Comparison of ENCODE assay signal across 15 mouse cellular contexts in the genomic region with DNA sequence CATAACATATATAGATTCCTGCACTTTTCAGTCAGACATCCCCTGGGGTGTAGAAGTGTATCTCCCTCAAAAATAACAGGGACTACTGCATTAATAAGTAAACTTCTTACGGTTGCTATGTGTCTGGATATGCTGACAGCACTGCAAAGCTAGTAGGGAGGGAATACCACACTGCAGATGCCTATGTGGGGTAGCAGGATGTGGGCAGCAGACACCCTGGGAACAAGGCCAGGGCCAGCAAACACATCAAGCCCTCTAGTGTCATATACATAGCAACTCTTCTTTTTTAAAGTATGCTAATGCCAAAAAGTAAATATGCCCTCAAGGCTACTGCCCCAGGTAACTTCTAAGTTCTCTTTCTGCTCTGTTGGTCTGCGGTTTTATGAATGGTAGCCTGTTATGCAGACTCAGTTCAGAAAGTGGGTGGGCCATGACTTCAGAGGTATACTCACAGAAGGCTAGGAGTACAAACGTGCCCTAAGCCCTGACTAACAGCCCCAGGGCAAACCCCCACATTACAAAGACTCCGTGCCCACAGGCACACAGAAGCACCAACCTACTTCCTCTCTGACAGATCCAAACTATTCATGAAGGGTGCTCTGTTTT. TPM values are rescaled to one million over a fixed set of nuclear protein-coding genes. Genes with fewer than 3 reads are reported as not detected.
A peak's percentile ranks its signal among the peaks of the same experiment; 100 is the strongest.
DNase-seq lines count a peak whose midpoint lies in the region; ATAC-seq lines count a peak whose summit lies in the region.
"Had no signal": no experiment of that assay in that cellular context is flagged by ENCODE, and none has a peak within 500 bp of the region (broad histone marks: within the 10 kb centered on the region; RNA-seq: fewer than 3 reads in every experiment).

No protein-coding gene starts in this region.

- peak; percentile 80 for ATAC-seq in CD4-positive, CD25-positive, alpha-beta regulatory T cell, adult 4 months
- ATAC-seq: forebrain, embryonic 14.5 days; hindbrain, embryonic 16.5 days had no signal

- DNase-seq in 3134 (ENCODE audit: extremely low read depth, insufficient read length, low spot score): peak; percentile 73
- DNase-seq in induced T-regulatory cell, adult 2 months (ENCODE audit: low read depth): peak; percentile 30
- DNase-seq in thymus, postnatal 0 days (ENCODE audit: low spot score): peak; percentile 72
- DNase-seq in adrenal gland, adult 8-10 months: no peak
- DNase-seq in kidney, postnatal 25 days: no peak
- no peak for DNase-seq in right cerebral cortex, postnatal 4 days
- DNase-seq: cerebellum, adult 2 months; embryo, embryonic 11 days; heart, postnatal 14 days; kidney, adult 8-10 months; kidney, postnatal 4 days; liver, embryonic 13.5 days had no signal

RNA-seq across cellular contexts. Expression of a gene that starts 38.1 kb away (rescaled TPM):
- polyA plus RNA-seq in CD4-positive, CD25-positive, alpha-beta regulatory T cell, adult 4 months (2017; shearing (Covaris generic)): not detected
- 1.2 and 1.6 TPM in 2 replicates for polyA plus RNA-seq in thymus, postnatal 0 days (2015; fragmentation: Nextera tagmentation; extraction: Ambion mirVana)
- total RNA-seq in adrenal gland, adult 8-10 months (2022): 100 to 1,000 TPM; 270 to 322 (median 285) TPM

RNA-seq across cellular contexts. Expression of a gene that starts 59.1 kb away (rescaled TPM):
- polyA plus RNA-seq in CD4-positive, CD25-positive, alpha-beta regulatory T cell, adult 4 months (2017; shearing (Covaris generic)): 10 to 100 TPM; 11.3 to 14.0 TPM
- polyA plus RNA-seq in thymus, postnatal 0 days (2015; fragmentation: Nextera tagmentation; extraction: Ambion mirVana): 23.5 and 25.3 TPM in 2 replicates
- 10 to 100 TPM; 60.0 to 69.7 (median 67.9) TPM for total RNA-seq in adrenal gland, adult 8-10 months (2022)

Comparison
In these comparisons a context has a peak if more than half of its experiments do, and no peak if none do; other contexts are left out.
1. DNase-seq: peak in 3134 (single experiment), induced T-regulatory cell, adult 2 months (single experiment) and thymus, postnatal 0 days (single experiment); none in adrenal gland, adult 8-10 months (single experiment), kidney, postnatal 25 days (0 of 2) and right cerebral cortex, postnatal 4 days (single experiment).